Mouse (Mus musculus) yolk sac, embryonic 10.5 days (tissue): ENCODE measurements at regions not wholly inside any gene's neighbourhood (a gene's known extent, or its start where the extent isn't known, plus 50 kb on each side); places are given as distances from the start of the nearest gene placed in this dataset.
"Not testable (repeated sequence)": the region's sequence is repeated elsewhere in the genome, so short reads cannot be mapped to it uniquely, and the experiment has no call there.

Experiments used
- DNase-seq: peaks from one replicate; pipeline ENCODE4 v3.0.0-alpha.2; 2017; ENCODE audit warnings: low spot score

DNA sequence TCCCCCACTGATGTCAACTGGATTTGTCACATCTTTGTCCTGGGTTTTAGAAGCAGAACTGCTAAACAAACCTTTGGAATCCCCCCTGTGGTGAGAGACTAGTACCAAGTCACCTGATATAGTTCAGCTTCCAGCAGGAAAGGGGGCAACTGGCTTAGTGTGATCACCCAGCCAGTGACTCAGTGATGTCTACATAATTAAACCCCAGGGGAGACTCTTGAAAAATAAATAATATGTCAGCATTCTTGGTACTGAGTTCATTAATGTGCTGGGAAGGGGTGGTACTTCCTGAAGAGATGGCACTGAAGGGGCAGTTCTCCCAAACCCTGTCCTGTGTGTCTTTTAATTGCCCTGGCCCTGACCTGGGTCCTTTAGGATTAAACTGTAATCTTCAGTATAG lies 166.5 kb upstream of the Camk1g start:
- no peak for DNase-seq

DNA sequence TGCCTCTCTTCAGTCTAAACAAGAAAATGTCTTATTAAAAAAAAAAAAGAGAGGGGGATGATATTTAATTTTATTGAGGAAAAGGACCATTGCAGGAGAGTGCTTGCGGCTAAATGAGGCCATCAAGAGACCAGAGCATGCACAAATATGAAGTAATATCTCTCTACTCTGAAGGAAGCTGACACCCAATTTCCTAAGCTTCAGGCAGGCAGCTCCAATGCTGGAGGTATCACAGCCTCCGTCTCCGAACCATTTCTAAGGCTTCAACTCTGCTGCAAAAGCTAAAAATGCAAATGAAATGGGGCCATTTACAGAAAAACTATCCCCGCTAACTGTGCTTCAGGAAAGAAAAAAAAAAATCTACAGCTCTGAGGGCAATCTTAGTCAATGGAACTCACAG lies 164.4 kb upstream of the Camk1g start:
- no peak for DNase-seq

DNA sequence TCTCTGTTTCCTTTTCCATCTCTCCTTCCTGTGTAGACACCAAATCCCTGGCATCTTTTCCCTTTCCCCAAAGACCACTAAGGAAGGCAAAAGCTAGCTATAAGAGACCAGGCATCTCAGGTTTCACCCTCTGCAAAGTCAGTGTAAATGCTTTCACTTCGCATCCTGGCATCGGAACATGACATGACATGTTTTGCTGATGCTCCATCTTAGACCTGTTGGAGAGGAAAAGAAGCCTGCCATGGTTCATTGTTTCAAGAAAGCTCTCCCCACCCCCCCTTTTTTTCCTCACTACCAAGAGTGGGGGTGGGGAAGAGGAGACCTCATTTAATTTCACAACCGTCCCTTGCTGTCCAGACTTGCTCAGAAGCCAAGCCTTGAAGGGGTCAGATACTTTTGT lies 156.4 kb upstream of the Camk1g start:
- DNase-seq: no peak

DNA sequence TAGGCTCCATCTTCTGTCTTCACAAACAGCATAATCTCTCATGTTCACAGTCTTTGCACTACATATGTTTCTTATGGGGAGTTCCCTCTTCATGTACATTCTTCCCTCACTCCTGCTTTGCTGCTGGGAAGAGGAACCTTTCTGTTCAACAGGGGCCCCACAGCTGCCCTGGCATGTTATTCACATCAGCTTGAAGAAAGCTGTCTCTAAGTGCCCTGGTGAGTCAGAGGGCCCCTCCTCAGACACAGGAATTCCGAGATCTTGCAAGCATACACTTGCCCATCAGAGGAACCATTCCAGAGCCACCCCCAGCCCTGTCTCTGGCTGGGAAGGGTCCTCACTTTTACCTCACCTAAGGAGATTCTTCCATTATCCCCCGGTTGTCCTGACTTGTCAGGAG lies 151.9 kb upstream of the Camk1g start:
- DNase-seq: no peak

DNA sequence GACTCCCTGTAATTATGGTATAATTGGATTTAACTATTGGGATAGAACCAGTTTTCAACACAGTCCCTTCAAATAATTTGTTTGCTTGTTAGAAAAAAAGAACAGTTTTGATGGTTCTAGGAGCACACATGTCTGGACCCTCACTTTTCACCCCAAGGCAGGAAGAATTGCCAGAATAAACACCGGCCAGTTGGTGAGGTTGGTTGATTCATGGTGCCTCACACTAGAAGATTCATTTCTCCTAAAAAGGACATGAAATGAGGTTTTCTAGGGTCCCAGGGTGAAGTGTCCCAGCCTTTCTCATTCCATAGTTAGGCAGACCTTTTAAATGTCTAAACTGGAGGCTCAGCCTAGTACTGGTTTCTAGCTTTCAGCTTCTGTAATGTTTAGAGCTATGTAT lies 148.7 kb upstream of the Camk1g start:
- DNase-seq: no peak

DNA sequence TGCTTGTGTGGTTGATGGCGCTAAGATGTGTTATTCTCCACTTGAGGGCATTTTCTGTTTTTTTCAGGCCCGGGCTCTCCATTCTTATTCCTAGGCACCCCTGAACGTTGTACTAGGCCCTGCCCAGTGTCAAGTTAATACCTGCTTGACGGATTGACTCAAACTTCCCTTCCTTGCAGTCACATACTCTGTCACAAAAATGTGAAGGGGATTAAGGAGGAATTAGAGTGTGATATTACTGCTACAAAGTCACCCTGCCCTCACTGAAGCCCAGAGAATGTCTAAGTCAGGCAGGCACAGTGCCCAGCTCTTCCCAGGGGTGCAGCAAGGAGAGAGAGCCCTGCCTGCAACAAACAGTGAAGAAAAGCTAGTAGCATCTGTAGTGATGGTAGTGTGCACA lies 147.9 kb upstream of the Camk1g start:
- DNase-seq: no peak

DNA sequence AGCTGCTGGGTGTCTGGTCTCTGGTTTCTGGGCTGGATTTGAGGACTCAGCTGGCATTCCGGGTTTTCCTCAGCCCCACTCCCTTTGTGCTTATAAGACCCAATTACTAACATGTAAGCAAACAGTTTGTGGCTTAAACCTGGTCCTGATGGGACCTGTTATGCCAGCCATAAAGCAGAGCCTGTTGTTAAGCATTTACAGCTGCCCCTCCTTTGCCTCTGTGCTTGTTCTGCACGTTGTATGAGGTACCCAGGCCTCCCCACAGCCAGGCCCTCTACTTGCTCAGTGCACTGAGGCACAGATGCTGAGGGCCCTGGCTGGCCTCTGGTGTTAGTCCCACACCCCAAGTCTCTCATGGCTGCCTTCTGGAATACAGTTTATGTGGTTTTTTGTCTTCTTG lies 147.2 kb upstream of the Camk1g start:
- no peak for DNase-seq

DNA sequence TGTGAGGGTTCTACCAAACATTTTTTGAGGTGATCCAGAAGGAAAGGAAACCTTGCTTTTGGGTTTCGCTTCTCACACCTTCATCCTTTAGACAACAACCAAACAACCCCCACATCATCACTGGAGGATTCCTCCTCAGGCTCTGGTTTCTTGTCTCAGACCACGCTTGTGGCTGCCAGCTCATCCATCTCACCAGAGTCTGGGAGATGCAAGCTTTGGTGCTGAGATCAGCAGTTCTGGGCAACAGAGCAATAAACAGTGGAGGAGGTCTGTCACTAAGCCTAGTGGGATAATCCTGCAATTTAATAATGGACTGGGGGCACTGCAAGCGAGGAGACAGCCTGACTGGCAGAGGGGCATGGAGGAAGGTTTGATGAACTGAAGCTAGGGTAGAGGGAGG lies 146.3 kb upstream of the Camk1g start:
- no peak for DNase-seq

DNA sequence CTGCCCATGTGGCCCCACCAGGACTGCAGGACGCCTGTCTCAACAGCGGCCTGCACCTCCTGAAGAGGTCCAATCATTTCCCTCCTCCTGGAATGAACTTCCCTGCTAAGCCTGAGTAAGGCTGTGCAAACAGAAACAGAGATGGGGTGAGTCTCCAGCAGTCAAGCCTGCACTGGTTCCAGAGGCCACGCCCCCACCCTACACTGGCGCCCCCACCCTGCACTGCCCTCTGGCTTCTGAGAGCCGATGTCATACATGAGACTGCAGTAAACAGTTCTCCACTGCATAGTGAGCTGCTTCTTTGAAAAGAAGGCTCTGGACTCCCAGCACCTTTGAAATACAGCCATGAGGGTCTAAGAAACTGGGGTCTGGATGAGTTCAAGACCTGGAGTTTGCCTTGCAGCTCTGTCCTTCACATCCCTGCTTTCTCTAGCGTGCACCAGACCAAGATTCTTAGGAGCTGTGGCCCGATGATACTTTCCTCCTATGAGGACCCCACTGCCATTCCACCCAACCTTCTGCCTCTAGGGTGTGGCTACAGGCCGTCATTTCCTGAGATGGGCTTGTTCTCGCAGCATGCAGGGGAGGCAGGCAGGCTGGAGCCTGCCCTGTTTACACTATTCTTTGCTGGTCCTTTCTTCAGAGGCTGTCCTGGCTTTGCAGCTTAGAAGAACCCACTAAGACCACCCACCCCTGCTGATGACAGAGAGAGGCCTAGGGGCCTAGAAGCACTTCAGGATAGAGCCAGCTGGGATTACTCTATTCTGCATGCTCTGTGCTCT lies 144.0 kb upstream of the Camk1g start:
- peak; percentile 51 for DNase-seq

DNA sequence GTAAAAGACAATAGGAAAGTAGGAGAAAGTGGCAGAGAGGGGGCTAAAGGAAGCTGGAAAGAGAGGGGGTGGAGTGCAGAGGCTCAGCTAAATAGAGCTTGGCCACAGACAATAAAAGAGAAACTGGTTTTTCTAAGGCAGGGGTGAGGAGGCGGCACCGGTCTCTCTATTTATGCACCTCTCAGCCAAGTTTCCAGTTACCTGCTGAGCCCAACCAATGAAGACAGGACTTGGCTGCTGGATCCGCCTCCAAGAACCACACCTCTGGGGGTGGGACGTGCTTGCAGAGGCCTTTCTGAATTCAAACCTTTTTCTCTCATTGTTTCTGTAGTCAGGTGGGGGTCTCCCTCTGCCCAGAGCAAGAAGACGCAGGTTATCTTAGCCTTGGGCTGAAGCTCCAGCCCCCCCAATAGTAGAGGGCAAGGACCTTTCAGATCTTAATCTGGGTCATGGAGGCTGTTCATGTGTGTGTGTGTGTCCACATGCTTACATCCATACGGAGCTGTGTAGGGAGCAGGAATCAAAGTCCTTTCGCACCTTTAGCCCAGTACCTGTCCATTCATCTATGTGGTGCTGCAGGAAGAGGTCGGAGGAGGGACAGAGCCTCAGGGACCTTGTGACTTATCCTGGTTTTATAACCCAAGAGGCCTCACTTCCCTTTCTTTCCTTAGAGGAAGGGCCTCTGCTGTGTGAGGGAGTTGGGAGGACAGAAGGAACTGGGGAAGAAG lies 140.1 kb upstream of the Camk1g start:
- DNase-seq: no peak

DNA sequence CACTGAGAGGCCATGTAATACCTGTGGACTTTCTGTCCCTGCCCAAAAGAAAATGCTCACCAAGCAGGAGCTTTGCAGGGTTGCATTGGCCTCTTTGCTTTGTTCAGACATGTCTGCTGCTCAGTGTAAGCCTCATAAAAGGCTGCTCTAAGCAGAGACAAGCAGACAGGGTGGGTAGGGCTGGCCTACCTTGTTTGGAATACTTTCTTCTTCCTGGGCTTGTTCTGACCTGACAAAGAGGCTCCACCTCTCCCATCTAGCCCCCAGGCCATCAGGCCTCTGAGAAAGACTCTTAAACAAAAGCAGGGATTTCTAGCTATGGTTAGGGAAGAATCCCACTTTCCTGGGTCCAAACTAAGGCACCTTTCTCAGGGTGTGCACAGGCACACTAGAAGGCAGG lies 138.2 kb upstream of the Camk1g start:
- DNase-seq: no peak

DNA sequence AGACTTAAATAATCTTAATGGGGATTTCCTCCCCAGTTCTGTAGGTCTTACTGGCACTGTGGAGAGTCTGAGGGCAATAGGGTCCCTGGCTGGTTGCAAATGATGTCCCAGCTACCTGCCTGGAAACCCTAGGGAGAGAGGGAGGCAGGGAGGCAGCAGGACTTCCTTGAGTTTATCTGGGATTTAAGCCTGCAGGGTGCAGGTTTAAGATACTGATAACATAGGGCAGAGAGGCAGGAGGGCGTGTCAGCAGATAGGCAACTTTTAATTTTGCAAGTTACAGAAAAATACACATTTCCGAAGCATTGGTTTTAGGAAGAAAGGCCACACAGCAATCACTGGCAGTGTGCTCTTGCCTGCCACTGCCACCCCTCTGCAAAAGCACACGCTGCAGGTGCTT lies 136.9 kb upstream of the Camk1g start:
- no peak for DNase-seq

DNA sequence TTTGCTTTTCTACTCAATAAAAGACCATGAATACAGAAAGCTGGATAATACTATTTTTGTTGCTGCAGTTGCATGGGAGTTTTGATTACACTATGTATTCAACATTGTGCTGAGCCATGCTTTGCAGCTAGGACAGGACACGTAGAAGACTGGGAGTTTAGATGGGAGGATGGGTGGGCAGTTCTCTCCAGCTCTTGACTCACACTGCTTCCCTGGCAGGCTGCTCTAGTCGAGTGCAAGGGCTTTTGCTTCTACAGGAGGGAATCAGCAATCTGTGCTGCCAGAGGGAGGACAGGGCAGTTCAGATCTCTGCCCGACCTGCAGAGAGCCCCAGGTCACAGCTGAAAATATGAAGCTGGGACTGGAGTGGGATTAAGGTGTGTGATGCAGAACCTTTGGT lies 135.3 kb upstream of the Camk1g start:
- DNase-seq: no peak

DNA sequence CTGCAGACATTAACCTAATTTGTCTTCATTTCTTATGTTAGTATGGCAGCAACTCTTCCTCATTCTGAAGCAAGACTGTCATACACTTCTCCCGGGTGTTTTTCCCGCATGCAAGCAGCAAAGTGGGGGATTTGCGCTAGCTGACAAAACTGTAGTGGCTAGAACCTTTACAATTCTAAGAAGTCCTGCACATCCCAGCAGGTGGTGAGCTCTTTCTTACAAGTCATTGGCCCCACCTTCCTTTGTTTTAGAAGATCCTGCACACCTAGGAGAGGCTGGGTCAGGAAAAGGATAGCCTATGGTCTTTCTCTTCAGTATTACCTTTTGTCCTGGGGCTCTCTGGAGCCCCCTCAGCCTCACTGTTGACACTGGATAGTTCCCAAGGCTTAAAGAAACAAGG lies 134.5 kb upstream of the Camk1g start:
- no peak for DNase-seq

DNA sequence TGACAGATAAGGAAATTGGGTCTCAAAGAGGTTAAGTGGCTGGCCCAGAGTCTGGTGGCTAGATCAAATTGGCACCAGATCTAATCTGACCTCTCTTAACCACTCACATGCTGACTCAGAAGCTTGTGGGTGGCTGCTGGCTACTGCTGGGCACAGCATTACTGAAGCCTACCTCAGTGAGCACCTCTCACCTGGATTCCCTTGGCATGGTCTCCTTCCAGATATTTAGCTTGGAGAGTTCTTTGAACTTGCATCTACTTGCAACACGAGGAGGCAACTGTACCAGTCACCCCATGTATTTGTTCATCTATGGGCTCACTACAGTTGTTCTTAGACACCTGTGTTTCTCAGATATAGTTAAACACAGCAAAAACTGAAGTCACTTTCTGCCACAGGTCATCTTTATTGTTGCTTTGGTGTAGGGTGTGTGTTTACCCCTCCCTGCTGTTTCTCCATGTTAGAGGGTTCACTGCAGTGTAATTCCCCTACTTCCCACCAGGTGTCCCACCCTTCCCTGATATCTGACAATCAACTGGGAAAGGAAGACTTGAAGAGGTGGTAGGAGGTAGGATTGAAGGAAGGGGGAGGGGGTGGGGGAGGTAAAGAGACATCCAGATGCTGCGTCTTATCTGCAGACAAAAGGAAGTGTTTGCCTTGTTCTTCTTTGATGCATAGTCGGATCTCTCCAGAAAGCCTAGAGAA lies 133.7 kb upstream of the Camk1g start:
- peak; percentile 57 for DNase-seq

DNA sequence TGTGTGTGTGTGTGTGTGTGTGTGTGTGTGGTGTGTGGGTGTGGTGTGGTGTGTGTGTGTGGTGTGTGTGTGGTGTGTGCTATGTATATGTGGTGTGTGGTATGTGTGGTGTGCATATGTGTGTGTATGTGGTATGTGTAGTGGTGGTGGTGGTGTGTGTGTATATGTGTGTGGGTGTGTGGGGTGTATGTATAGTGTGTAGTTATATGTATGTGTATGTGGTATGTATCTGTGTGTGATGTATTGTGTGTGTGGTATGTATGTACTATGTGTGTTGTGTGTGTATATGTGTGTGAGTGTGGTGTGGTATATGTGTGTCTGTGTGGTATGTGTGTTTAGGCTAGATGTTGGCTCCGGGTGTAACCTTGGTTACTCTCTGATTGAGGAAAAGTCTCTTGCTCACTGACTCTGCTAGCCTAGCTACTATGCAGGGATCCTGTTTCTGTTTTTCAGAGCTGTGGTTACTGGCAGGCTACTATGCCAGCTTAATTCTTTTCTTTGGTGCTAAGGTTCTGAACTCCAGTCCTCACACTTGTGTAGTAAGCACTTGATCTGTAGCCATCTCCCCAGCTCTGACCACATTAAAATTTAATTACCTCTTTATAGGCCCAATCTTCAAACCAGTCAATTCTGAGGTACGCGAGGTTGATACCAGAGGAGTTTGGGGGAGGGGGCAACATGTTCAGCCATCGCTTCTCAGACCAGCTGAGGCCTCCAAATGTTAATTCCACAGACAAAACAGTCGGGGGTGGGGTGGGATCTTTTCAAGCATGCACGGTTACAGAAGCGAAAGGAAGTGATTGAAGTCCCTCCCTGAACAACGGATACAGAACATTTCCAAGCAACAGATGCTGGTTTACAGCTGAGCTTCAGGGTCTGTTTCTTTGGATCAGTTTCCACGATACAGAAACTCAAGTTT lies 126.4 kb upstream of the Camk1g start:
- DNase-seq: no peak

DNA sequence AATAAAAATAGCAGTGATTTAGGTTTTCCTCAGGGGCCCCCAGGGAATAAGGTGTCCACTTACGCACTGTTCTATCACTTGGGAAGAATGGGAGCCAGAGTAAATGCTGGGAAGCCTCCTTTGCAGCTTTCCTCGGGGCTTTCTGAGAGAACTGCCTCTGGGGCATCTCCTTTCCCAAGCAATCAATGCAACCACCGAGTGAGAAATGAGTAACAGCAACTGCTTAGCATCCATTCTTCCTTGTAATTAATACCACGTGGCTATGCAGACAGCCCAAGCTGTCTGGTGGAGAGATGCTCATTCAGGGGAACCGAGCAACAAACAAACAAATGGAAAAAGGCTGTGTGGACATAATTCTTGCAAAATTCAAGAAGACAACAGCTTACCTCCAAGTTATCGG lies 117.9 kb upstream of the Camk1g start:
- DNase-seq: no peak

DNA sequence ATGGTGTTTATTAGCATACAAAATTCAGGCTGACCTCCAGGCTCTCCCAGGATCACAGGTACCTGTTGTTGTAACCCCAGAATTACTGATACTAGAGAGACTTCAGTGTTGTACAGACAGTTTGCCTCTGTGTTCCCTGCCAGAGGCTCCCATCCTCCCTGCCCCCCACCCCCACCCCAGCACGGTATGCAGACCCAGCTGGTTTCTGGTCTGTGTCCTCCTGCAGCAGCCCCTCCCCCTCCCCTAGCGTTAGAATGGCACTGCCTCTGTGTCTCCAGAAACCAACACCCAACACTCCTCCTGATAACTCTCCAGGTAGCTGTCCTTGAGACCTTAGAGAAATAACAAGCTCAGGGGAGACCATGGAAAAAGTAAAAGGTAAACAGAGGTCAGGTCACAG lies 116.6 kb upstream of the Camk1g start:
- not testable (repeated sequence) for DNase-seq

DNA sequence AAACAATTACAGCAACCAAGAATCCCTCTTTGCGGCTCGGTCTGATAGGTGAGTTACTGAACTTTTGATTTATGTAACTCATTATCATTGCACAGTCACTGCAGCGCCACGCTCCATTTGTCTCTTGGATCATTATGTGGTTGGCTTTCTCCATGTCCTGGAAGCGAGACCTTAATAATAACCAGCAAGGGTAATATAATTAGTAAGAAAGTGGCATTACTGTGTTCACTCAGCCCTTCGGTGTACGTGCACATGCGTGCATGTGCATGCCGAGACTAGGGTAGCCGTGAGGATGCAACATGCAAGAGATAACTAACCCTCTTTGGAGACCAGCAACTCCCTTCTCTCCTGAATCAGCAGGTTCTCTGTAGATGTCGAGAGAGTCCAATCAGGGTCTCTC lies 114.9 kb upstream of the Camk1g start:
- no peak for DNase-seq

DNA sequence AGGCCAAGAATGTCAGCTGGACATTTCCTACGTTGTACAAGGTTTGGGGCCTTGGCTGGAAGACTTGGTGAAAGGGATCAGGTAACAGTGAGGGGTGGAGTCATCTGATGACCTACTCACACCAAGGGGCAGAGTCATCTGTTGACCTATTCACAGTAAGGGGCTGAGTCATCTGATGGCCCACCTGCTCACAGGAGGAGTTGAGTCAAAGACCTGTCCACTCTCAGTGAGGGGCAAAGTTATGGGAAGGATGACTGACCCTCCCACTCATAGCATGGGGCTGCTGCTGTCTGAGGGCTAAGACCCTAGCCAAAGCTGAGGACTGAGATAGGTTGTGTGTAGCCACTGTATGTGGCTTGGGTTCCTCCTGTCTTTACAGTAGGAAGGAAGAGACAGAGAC lies 107.2 kb upstream of the Camk1g start:
- no peak for DNase-seq

DNA sequence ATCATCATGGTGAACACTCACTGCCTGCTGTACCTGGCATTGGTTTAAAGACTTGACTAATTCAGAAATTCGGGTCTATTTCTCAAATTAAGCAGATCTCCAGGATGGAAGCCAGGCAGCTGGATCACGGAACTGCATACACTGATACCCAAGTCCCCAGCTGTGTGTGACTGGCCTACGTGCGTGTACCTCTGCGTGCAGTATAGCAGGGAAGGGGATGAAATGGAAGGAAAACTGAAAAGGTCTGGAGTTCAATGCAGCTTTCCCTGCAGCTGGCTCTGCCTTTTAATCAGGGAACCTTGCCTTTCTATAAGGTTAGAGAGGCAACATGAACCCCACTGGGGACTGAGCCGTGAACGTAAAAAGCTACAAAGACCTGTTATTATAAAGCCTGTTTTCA lies 106.7 kb upstream of the Camk1g start:
- DNase-seq: no peak

DNA sequence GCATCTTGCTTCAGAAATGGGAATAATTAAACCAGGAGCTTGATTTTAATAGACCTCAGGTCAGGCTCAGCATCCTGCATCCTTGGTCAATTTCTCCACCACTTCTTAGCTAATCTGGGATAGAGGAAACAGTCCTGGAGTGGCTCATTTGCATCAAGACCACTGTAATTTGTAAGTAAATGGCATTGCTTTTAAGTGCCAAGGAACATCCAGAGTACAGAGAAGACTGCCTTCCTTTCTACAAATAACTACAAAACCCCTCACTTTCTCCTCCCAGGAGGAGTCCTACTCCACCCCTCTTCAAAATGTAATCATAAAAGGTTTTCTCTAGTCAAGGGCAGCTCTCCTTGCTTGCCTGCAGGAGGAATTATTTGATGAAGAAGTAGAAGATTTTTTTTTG lies 96.2 kb upstream of the Camk1g start:
- no peak for DNase-seq
